Mouse (Mus musculus) kidney, adult 2 months (tissue): ENCODE data around the gene Nanos2. TPM values are rescaled to one million over a fixed set of nuclear protein-coding genes. Genes with fewer than 3 reads are reported as not detected.

Source experiments
- DNase-seq: peaks from one replicate; pipeline ENCODE4 v3.0.0; 2021
- H3K27ac ChIP-seq: fragments of 200-500 bp; 2 replicates; pipeline ENCODE4 v1.5.1; 2012; ENCODE audit warnings: low read depth, low read length, control low read depth, inconsistent platforms; ENCODE audit not compliant: insufficient read depth
- H3K27me3 ChIP-seq: fragments of 200-500 bp; replicated peaks from 2 replicates; pipeline ENCODE4 v1.6.1; 2012; ENCODE audit warnings: mild to moderate bottlenecking, moderate library complexity, low read length, inconsistent platforms; ENCODE audit not compliant: control insufficient read depth, insufficient read depth
- H3K36me3 ChIP-seq: fragments of 200-500 bp; 2 replicates; pipeline ENCODE4 v1.6.1; 2012; ENCODE audit warnings: mild to moderate bottlenecking, moderate library complexity, low read length, inconsistent platforms; ENCODE audit not compliant: control insufficient read depth, insufficient read depth
- H3K4me1 ChIP-seq: fragments of 200-500 bp; 2 replicates; pipeline ENCODE4 v1.6.1; 2011; ENCODE audit warnings: low read length; ENCODE audit not compliant: control insufficient read depth, insufficient read depth
- H3K4me3 ChIP-seq: fragments of 200-500 bp; 2 replicates; pipeline ENCODE4 v1.5.1; 2011; ENCODE audit warnings: mild to moderate bottlenecking, low read depth, low read length, control low read depth; ENCODE audit not compliant: insufficient read depth
- CTCF ChIP-seq: fragments of 200-500 bp; conservative IDR thresholded peaks from 2 replicates; pipeline ENCODE4 v1.5.1; 2011; ENCODE audit warnings: low read depth, mild to moderate bottlenecking, control low read depth, low read length, moderate library complexity, mixed read lengths; ENCODE audit not compliant: insufficient read depth, insufficient read length
- POLR2A ChIP-seq: fragments of 200-500 bp; IDR thresholded peaks from one replicate; pipeline ENCODE4 v1.6.1; 2011; ENCODE audit warnings: low read depth, low read length, control low read depth
- WGBS: fragments of 180-500 bp; shearing (Covaris S2); methylation state at CpG from one replicate; pipeline ENCODE4 v1.1.7; 2018; 5-methylcytosine and 5-hydroxymethylcytosine counted together
- polyA plus RNA-seq: library from polyadenylated mRNA; depleted of rRNA; stranded (reverse); fragments of >200 nt; gene quantifications from 2 replicates; pipeline ENCODE4 v1.2.3, GENCODE M21; 2012

Nanos2 gene
- polyA plus RNA-seq, 1 experiment, result not detected

GRCm38 (mm10) chr7:19014452-19014851, 27.3 kb downstream of the Nanos2 start:
- DNase-seq, result no peak
- Histone ChIP-seq H3K27ac (no peak overlapping the region), H3K36me3 (no peaks in the 10 kb centered on the region), H3K27me3 (no peaks in the 10 kb centered on the region), H3K4me3 (no peak overlapping the region), H3K4me1 (no peaks in the 10 kb centered on the region)
- TF ChIP-seq CTCF (peak; percentile 12; the same call in 1 of the 2 replicates), POLR2A (no peak)
- WGBS, result 75% methylated on average over 15 of the region's 15 CpGs

DNA sequence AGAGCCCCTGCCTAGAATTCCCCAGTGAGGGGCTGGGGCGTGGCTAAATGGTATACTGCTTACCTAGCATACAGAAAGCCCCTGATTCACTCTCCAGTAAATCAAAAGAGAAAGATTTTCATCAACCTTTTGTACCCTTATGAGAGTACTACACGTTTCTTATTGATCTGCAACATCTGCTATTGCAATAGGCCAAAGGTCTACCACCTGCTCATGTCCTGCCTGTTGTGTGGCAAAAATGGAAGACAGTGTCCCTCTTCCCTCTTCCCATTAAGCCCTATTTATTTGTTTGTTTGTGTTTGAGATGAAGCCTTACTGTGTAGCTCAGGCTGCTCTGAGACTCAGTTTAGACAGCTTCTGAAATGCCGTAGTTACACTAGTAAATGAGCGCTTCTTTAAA, 28.8 kb downstream of the Nanos2 start:
- H3K4me3 ChIP-seq, result no peak overlapping the region
- no peaks in the 10 kb centered on the region for H3K27me3 ChIP-seq
- H3K27ac ChIP-seq, result no peak overlapping the region
- no peak for DNase-seq
- no peaks in the 10 kb centered on the region for H3K4me1 ChIP-seq
- no peak for TF ChIP-seq POLR2A
- TF ChIP-seq CTCF, result no peak
- 87% methylated on average over 4 of the region's 4 CpGs for WGBS
- H3K36me3 ChIP-seq, result no peaks in the 10 kb centered on the region

DNA sequence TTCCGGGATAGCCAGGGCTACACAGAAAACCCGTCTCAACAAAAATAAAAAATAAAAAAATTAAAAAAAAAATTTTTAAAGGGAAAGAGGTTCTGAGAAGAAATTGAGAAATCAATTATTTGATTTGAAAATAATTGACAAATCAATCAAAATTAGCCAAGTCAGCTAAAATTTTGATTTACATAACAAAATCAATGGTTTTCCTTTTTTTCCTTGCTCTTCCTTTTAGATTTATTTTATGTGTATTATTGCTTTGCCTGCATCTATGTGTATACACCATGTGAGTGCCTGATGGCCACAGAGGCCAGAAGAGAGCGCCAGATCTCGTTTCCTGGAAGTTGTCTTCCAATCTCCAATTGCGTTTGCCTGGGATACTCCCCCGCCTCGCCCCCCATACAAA, 30.7 kb downstream of the Nanos2 start:
- H3K27me3 ChIP-seq, result no peaks in the 10 kb centered on the region
- no peak for DNase-seq
- WGBS, result 78% methylated on average over 7 of the region's 7 CpGs
- no peaks in the 10 kb centered on the region for H3K4me1 ChIP-seq
- TF ChIP-seq POLR2A (no peak), CTCF (no peak)
- no peaks in the 10 kb centered on the region for H3K36me3 ChIP-seq
- H3K27ac ChIP-seq, result no peak overlapping the region
- no peak overlapping the region for H3K4me3 ChIP-seq

DNA sequence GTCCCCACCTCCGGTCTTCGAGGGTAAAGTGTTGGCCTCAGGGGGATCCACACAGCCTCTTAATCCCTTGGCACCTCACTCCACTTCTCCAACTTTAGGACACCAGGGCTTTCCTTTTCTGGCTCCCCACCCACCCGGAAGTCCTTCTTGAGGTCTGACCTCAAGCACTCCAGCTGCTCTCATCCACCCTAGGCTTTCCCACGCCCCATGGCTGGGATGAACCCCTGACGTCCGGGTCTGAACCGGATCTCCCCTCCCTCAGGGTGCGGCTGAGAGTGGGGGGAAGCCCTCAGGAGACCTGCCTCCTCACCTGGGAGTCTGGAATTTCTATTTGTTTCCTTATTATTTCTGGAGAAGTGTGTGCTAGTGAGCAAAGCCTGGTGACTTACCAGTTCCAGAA, 33.8 kb downstream of the Nanos2 start:
- Histone ChIP-seq H3K4me3 (no peak overlapping the region), H3K27me3 (no peaks in the 10 kb centered on the region; the same call in 1 of the 2 replicates), H3K4me1 (peaks cover 8% of the 10 kb centered on the region; the same call in 1 of the 2 replicates), H3K27ac (no peak overlapping the region), H3K36me3 (no peaks in the 10 kb centered on the region)
- no peak for DNase-seq
- 22% methylated on average over 8 of the region's 8 CpGs for WGBS
- TF ChIP-seq POLR2A, result no peak

DNA sequence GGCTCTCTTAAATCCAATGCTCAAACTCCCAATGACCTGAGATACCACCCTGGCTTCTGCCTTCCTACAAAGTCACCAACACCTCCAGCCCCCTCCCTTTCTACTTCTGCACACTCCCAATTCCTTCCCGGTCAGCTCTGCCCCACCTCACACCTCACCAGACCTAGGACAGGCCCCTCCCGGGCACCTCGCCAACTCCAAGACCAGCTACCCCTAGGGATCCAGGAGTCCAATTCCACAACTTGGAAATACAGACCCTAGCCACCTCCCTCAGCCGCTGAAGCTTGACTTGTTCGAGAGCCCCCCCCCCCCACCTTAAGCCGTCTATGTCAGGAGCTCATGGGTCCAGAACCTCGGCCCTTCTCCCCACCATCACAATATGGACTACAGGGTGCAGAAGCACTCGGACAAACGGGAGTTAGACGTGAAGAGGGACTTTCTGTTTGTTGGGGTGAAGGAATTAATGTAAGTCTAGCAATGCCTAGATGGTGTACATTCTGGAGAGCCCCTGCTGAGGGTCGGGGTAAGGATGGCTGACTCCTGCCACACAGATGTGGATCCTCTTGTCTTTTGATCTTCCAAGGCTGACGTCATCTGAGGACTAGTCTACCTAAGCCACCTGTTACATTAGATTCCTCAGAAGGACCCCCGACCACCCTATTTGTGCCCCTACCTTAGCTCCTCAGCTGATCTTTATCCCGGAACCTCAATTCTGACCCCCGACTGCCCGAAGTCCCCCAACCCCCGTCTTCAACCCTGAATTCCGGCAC, 35.2 kb downstream of the Nanos2 start:
- H3K27ac ChIP-seq, result no peak overlapping the region
- TF ChIP-seq POLR2A, result no peak
- H3K4me1 ChIP-seq, result peaks cover 8% of the 10 kb centered on the region; the same call in 1 of the 2 replicates
- H3K4me3 ChIP-seq, result no peak overlapping the region
- no peaks in the 10 kb centered on the region for H3K36me3 ChIP-seq
- no peak for DNase-seq
- WGBS, result 52% methylated on average over 18 of the region's 18 CpGs
- no peaks in the 10 kb centered on the region; the same call in 1 of the 2 replicates for H3K27me3 ChIP-seq

GRCm38 (mm10) chr7:19023357-19023814, 36.2 kb downstream of the Nanos2 start, which contains the start of gene Foxa3:
TSS of gene Foxa3 (minus strand) at chr7:19023538.
- TF ChIP-seq CTCF, result peak; percentile 38
- no peak for TF ChIP-seq POLR2A
- Histone ChIP-seq H3K4me3 (peak within 1 kb of the TSS; percentile 90), H3K36me3 (no peaks in the 10 kb centered on the region), H3K27me3 (no peaks in the 10 kb centered on the region; the same call in 1 of the 2 replicates), H3K27ac (no peak within 1 kb of the TSS), H3K4me1 (peaks cover 8% of the 10 kb centered on the region; the same call in 1 of the 2 replicates)
- WGBS, result 2% methylated on average over 30 of the region's 30 CpGs
- peak; percentile 54 for DNase-seq

- no peak for TF ChIP-seq POLR2A
- no peak for TF ChIP-seq CTCF
- Histone ChIP-seq H3K4me1 (peaks cover 8% of the 10 kb centered on the region; the same call in 1 of the 2 replicates), H3K36me3 (no peaks in the 10 kb centered on the region), H3K27ac (no peak within 1 kb of the TSS), H3K4me3 (peak within 1 kb of the TSS; percentile 90), H3K27me3 (no peaks in the 10 kb centered on the region; the same call in 1 of the 2 replicates)
- DNase-seq, result peak; percentile 98
- under 1% methylated on average over 50 of the region's 50 CpGs for WGBS
These were observed 36.9 kb downstream of the Nanos2 start, which contains the start of gene Sympk for GRCm38 (mm10) chr7:19024096-19024506. TSS of gene Sympk (plus strand) at chr7:19024377.
